8 mouse cellular contexts compared by ENCODE assay signal in genomic region chr5:118170888-118171529, GRCm38 (mm10). TPM values are rescaled to one million over a fixed set of nuclear protein-coding genes. Genes with fewer than 3 reads are reported as not detected.
DNase-seq lines count a peak whose midpoint lies in the region; ATAC-seq lines count a peak whose summit lies in the region.

No protein-coding gene starts in this region.

- H3K9me3 ChIP-seq in heart, embryonic 11.5 days (replicated peaks; ENCODE audit: control insufficient read depth, low read length) = peaks cover 3% of the 10 kb centered on the region
- H3K9me3 ChIP-seq in kidney, embryonic 15.5 days (replicated peaks) = peaks cover 4% of the 10 kb centered on the region; the same call in 1 of the 2 replicates
- H3K9me3 ChIP-seq in midbrain, embryonic 11.5 days (ENCODE audit: control insufficient read depth, low read length) = peaks cover 4% of the 10 kb centered on the region; the same call in 1 of the 2 replicates

- no peak for ATAC-seq in heart, embryonic 11.5 days (replicated peaks; ENCODE audit: insufficient number of reproducible peaks, low FRiP score, low TSS enrichment)
- no peak for ATAC-seq in kidney, embryonic 15.5 days (replicated peaks; ENCODE audit: low FRiP score)
- no peak for ATAC-seq in midbrain, embryonic 11.5 days (ENCODE audit: low FRiP score)

- peaks cover 15% of the 10 kb centered on the region for H3K4me1 ChIP-seq in heart, embryonic 11.5 days (ENCODE audit: control insufficient read depth, insufficient read depth, low read length)
- peaks cover 34% of the 10 kb centered on the region for H3K4me1 ChIP-seq in kidney, embryonic 15.5 days
- peaks cover 6% of the 10 kb centered on the region for H3K4me1 ChIP-seq in midbrain, embryonic 11.5 days (ENCODE audit: control insufficient read depth, insufficient read depth, low read length)

- WGBS in heart, embryonic 11.5 days (ENCODE audit: insufficient replicate concordance) = under 1% methylated on average over 25 of the region's 25 CpGs
- WGBS in kidney, embryonic 15.5 days = under 1% methylated on average over 25 of the region's 25 CpGs
- WGBS in midbrain, embryonic 11.5 days = under 1% methylated on average over 25 of the region's 25 CpGs

- no peaks in the 10 kb centered on the region for H3K36me3 ChIP-seq in heart, embryonic 11.5 days (ENCODE audit: control insufficient read depth, insufficient read depth, low read length)
- no peaks in the 10 kb centered on the region for H3K36me3 ChIP-seq in kidney, embryonic 15.5 days
- no peaks in the 10 kb centered on the region for H3K36me3 ChIP-seq in midbrain, embryonic 11.5 days (ENCODE audit: control insufficient read depth, insufficient read depth, low read length)

- peak overlapping the region; percentile 73 for H3K4me2 ChIP-seq in heart, embryonic 11.5 days
- peak overlapping the region; percentile 64 for H3K4me2 ChIP-seq in kidney, embryonic 15.5 days
- H3K4me2 ChIP-seq in midbrain, embryonic 11.5 days = no peak overlapping the region

- no peak overlapping the region for H3K27ac ChIP-seq in heart, embryonic 11.5 days (ENCODE audit: low read depth, low read length)
- no peak overlapping the region for H3K27ac ChIP-seq in kidney, embryonic 15.5 days
- no peak overlapping the region for H3K27ac ChIP-seq in midbrain, embryonic 11.5 days (ENCODE audit: low read depth, low read length)

- H3K4me3 ChIP-seq in heart, embryonic 11.5 days (ENCODE audit: low read depth, low read length) = peak overlapping the region; percentile 44
- peak overlapping the region; percentile 39 for H3K4me3 ChIP-seq in kidney, embryonic 15.5 days (replicated peaks)
- no peak overlapping the region for H3K4me3 ChIP-seq in midbrain, embryonic 11.5 days (ENCODE audit: low read depth, low read length)

- peaks cover 83% of the 10 kb centered on the region for H3K27me3 ChIP-seq in heart, embryonic 11.5 days (ENCODE audit: control insufficient read depth, insufficient read depth, low read length)
- peaks cover 94% of the 10 kb centered on the region for H3K27me3 ChIP-seq in kidney, embryonic 15.5 days
- H3K27me3 ChIP-seq in midbrain, embryonic 11.5 days (ENCODE audit: control insufficient read depth, insufficient read depth, low read length) = peaks cover 72% of the 10 kb centered on the region

- peak; percentile 60 to 61 for DNase-seq in cerebellum, postnatal 10 days
- DNase-seq in cerebellum, postnatal 4 days (ENCODE audit: low spot score in 2 of 2) = no peak
- DNase-seq in R1 (ENCODE audit: low read depth, low spot score) = peak; percentile 63
- peak; percentile 91 for DNase-seq in midbrain, embryonic 11.5 days (ENCODE audit: low spot score, missing footprints)
- peak; percentile 23 to 29 for DNase-seq in thymus, postnatal 36 days
- no peak for DNase-seq in adrenal gland, adult 18-20 months (ENCODE audit: low spot score in 2 of 2)

- no peak overlapping the region for H3K9ac ChIP-seq in heart, embryonic 11.5 days (ENCODE audit: low read depth, low read length)
- no peak overlapping the region for H3K9ac ChIP-seq in kidney, embryonic 15.5 days
- no peak overlapping the region for H3K9ac ChIP-seq in midbrain, embryonic 11.5 days (ENCODE audit: low read length)

RNA-seq across cellular contexts. Expression of gene Hrk, which starts 6.6 kb away (rescaled TPM):
- not detected in 2 replicates for polyA plus RNA-seq in heart, embryonic 11.5 days (2014; fragmentation: Nextera tagmentation; extraction: Ambion mirVana)
- 0.09 and 0.12 TPM in 2 replicates for polyA plus RNA-seq in kidney, embryonic 15.5 days (2015; fragmentation: Nextera tagmentation; extraction: Ambion mirVana)
- 0.08 and 0.18 TPM in 2 replicates for polyA plus RNA-seq in midbrain, embryonic 11.5 days (2014; fragmentation: Nextera tagmentation; extraction: Ambion mirVana)
- total RNA-seq in adrenal gland, adult 18-20 months (2021) = under 1 TPM in 1 of 2 experiments, not detected in 1; 0.06 TPM

RNA-seq across cellular contexts. Expression of gene Fbxw8, which starts 15.7 kb away (rescaled TPM):
- 16.8 and 18.6 TPM in 2 replicates for polyA plus RNA-seq in heart, embryonic 11.5 days (2014; fragmentation: Nextera tagmentation; extraction: Ambion mirVana)
- polyA plus RNA-seq in kidney, embryonic 15.5 days (2015; fragmentation: Nextera tagmentation; extraction: Ambion mirVana) = 25.7 and 28.9 TPM in 2 replicates
- polyA plus RNA-seq in midbrain, embryonic 11.5 days (2014; fragmentation: Nextera tagmentation; extraction: Ambion mirVana) = 16.5 and 21.1 TPM in 2 replicates
- total RNA-seq in adrenal gland, adult 18-20 months (2021) = 10 to 100 TPM; 47.3 to 51.4 TPM

Comparison
In these comparisons a context has a peak if more than half of its experiments do, and no peak if none do; other contexts are left out.
1. DNase-seq: peak in cerebellum, postnatal 10 days (2 of 2), R1 (single experiment), midbrain, embryonic 11.5 days (single experiment) and thymus, postnatal 36 days (2 of 2); none in cerebellum, postnatal 4 days (0 of 2) and adrenal gland, adult 18-20 months (0 of 2).